Mouse (Mus musculus) forebrain, embryonic 15.5 days (tissue): Measurements from ENCODE around the gene Spsb2. TPM values are rescaled to one million over a fixed set of nuclear protein-coding genes. Genes with fewer than 3 reads are reported as not detected.
"Not testable (repeated sequence)": the region's sequence is repeated elsewhere in the genome, so short reads cannot be mapped to it uniquely, and the experiment has no call there.

Experiments used
- ATAC-seq: fragments of 200-750 bp; cut with Nextera tagmentation; replicated peaks from 2 replicates; pipeline ENCODE4 v1.8.0; 2017; ENCODE audit warnings: mild to moderate bottlenecking, moderate TSS enrichment, moderate library complexity
- H3K27ac ChIP-seq: fragments of 300-500 bp; sonication (generic); replicated peaks from 2 replicates; pipeline ENCODE4 v1.5.1; 2015; ENCODE audit warnings: mild to moderate bottlenecking, inconsistent platforms
- H3K27me3 ChIP-seq: fragments of 300-500 bp; sonication (generic); 2 replicates; pipeline ENCODE4 v1.6.1; 2015; ENCODE audit warnings: inconsistent platforms
- H3K36me3 ChIP-seq: fragments of 300-500 bp; sonication (generic); 2 replicates; pipeline ENCODE4 v1.6.1; 2015; ENCODE audit warnings: mild to moderate bottlenecking, inconsistent platforms
- H3K4me1 ChIP-seq: fragments of 300-500 bp; sonication (generic); 2 replicates; pipeline ENCODE4 v1.6.1; 2015; ENCODE audit warnings: inconsistent platforms
- H3K4me2 ChIP-seq: fragments of 300-500 bp; sonication (generic); replicated peaks from 2 replicates; pipeline ENCODE4 v1.6.1; 2015; ENCODE audit warnings: mild to moderate bottlenecking, inconsistent platforms
- H3K4me3 ChIP-seq: fragments of 300-500 bp; sonication (generic); 2 replicates; pipeline ENCODE4 v1.5.1; 2015; ENCODE audit warnings: mild to moderate bottlenecking, inconsistent platforms
- H3K9ac ChIP-seq: fragments of 300-500 bp; sonication (generic); replicated peaks from 2 replicates; pipeline ENCODE4 v1.6.1; 2015; ENCODE audit warnings: mild to moderate bottlenecking, inconsistent platforms
- H3K9me3 ChIP-seq: fragments of 300-500 bp; sonication (generic); 2 replicates; pipeline ENCODE4 v1.6.1; 2016; ENCODE audit warnings: inconsistent platforms
- WGBS: fragments of 180-500 bp; shearing (Covaris S2); methylation state at CpG from one replicate; pipeline ENCODE4 v1.1.7; 2015; ENCODE audit warnings: mixed read lengths; 5-methylcytosine and 5-hydroxymethylcytosine counted together
- polyA plus RNA-seq: library from polyadenylated mRNA; unstranded; fragments of >200 nt; fragmentation: Nextera tagmentation; extraction: Ambion mirVana; gene quantifications from 2 replicates; pipeline ENCODE4 v1.2.1, GENCODE M21; 2015

Gene Spsb2
- polyA plus RNA-seq, 1 experiment from 2014 or later, result 5.0 TPM

DNA sequence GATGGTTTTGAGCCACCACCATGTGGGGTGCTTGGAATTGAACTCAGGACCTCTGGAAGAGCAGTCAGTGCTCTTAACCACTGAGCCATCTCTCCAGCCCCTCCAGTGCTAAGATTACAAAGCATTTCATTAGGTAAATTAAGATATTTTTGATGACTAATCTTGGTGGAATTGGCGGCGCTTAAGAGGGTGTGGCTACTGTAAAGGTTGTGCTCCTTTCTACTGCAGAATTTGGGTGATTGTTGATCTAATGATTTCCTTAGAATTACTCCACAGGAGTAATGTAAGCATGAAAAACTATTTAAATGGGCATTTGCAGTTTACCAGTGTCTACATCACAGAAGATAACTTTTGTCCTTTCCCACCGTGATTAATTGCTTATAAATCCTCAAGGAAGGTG is 4.1 kb upstream of the Spsb2 start:
- no peak overlapping the region for H3K4me2 ChIP-seq

DNA sequence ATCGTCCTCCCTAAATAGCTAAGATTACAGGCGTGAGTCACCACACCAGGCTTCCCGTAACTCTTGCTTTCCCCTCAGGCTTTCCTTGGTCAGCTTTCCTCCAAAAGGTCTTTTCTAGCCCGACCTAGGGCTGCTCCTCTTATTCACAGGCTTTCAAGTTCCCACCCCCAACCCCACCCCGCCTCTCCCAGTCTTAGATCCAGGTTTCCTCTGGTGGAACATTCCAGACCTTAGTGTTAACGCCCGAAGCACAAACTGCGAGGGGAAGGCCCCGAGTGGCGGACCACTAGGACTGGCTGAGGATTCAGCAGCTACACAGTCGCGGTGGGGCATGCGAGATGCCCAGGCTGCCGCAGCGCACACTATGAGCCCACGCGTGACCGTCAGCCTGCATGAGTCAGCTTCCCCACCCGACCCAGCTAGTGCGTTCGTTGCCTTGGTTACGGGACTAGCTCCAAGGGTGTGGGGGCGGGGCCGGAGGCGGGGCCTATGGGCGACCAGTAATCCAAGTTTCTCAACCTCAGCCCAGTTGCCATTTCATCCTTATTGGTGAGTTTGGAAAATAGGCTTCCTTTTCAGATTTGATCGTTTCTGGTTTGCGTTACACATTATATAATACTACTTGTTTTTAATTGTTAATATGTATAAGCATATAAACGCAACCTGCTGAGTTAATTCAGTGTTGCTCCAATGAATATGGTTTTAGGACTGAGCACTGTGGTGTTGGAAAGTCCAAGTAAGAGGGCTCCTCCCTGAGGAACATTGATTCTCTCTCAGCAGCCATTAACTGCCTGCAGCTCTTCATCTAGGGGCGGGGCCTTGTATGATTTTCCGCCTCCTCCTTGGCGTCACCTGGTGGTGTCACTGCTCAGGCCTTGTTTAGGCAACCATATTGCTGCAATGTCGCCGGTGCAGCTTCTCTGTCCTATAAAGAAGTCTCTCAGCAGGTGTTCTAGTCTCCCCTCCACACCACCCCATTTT is 2.8 kb upstream of the Spsb2 start:
- H3K4me1 ChIP-seq, result peaks cover 37% of the 10 kb centered on the region
- peak overlapping the region; percentile 46 for H3K4me3 ChIP-seq
- 3% methylated on average over 34 of the region's 34 CpGs for WGBS
- H3K4me2 ChIP-seq, result peak overlapping the region; percentile 76
- H3K9me3 ChIP-seq, result no peaks in the 10 kb centered on the region
- H3K27ac ChIP-seq, result peak overlapping the region; percentile 87
- H3K27me3 ChIP-seq, result no peaks in the 10 kb centered on the region
- peak; percentile 84 for ATAC-seq
- no peaks in the 10 kb centered on the region for H3K36me3 ChIP-seq
- peak overlapping the region; percentile 50 for H3K9ac ChIP-seq

More for the DNA sequence above, 4.1 kb upstream of the Spsb2 start:
- H3K27ac ChIP-seq, result no peak overlapping the region
- H3K27me3 ChIP-seq, result no peaks in the 10 kb centered on the region
- no peaks in the 10 kb centered on the region for H3K9me3 ChIP-seq
- H3K4me3 ChIP-seq, result no peak overlapping the region
- no peak overlapping the region for H3K9ac ChIP-seq
- H3K36me3 ChIP-seq, result no peaks in the 10 kb centered on the region
- H3K4me1 ChIP-seq, result peaks cover 28% of the 10 kb centered on the region
- ATAC-seq, result no peak
- 88% methylated on average over 3 of the region's 3 CpGs for WGBS

DNA sequence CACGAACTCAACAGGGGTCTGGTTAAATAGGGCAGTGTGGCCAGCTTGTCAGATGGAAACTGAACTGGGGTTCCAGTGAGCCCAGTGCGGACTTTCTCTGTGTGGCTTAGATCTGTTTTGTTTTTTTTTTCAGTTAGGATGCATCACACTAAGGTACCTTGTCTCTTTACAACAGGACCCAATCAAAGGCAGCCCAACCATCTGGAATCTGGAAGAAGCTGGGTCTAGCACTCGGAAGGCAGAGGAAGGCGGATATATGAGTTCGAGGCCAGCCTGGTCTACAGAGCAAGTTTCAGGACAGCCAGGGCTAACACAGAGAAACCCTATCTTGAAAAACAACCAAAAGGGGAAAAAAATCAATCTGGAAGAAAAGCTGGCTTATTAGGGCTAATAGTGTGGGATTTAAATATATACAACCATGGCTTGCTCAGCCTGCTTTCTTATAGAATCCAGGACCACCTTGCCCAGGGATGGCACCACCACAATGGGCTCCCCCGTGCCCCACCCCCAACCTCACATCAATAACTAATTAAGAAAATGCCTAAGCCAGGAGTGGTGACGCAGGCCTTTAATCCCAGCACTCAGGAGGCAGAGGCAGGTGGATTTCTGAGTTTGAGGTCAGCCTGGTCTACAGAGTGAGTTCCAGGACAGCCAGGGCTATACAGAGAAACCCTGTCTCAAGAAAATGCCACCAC is 1.9 kb upstream of the Spsb2 start:
- peak overlapping the region; percentile 46; the same call in 1 of the 2 replicates for H3K4me3 ChIP-seq
- H3K4me1 ChIP-seq, result peaks cover 39% of the 10 kb centered on the region
- 66% methylated on average over 7 of the region's 7 CpGs for WGBS
- no peak for ATAC-seq
- H3K27ac ChIP-seq, result peak overlapping the region; percentile 87
- no peaks in the 10 kb centered on the region for H3K9me3 ChIP-seq
- no peaks in the 10 kb centered on the region for H3K27me3 ChIP-seq
- peak overlapping the region; percentile 76 for H3K4me2 ChIP-seq
- H3K36me3 ChIP-seq, result no peaks in the 10 kb centered on the region
- H3K9ac ChIP-seq, result no peak overlapping the region

DNA sequence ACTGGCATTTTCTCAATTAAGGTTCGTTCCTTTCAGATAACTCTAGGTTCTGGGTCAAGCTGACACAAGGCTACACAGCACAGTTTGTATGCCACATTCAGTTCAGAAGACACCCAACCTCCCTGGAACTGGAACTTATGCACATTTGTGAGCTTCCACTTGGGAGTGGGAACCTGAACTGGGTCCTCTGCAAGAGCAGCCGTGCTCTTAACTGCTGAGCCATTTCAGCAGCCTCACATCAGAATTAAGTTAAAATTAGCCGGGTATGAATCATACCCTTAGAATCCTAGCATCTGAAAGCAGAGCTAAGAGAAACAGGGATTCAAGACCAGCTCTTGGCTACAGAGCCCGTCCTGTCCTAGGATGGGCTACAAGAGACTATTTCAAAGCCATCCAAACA is 1.1 kb upstream of the Spsb2 start:
- H3K27ac ChIP-seq, result no peak overlapping the region
- no peaks in the 10 kb centered on the region for H3K36me3 ChIP-seq
- no peak overlapping the region for H3K4me3 ChIP-seq
- ATAC-seq, result no peak
- H3K9ac ChIP-seq, result no peak overlapping the region
- no peaks in the 10 kb centered on the region for H3K9me3 ChIP-seq
- WGBS, result 92% methylated on average over 4 of the region's 4 CpGs
- H3K27me3 ChIP-seq, result no peaks in the 10 kb centered on the region
- H3K4me1 ChIP-seq, result peaks cover 47% of the 10 kb centered on the region
- H3K4me2 ChIP-seq, result no peak overlapping the region

DNA sequence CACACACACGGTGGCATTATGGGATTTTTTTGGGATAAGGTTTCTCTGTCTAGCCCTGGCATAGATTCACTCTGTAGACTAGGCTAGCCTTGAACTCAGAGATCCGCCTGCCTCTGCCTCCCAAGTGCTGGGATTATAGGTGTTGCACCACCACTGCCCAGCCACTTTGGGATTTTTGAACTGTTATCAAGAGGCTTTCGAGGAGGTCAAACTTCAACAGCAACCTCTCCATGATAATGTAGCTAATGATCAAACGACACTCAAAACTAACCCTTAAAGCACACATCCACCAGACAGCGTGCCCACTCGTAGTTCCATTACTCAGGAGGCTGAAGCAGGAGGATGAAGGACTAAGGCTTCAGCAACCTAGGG is 489 bp upstream of the Spsb2 start:
- Histone ChIP-seq H3K9me3 (no peaks in the 10 kb centered on the region), H3K9ac (0 out of 2 replicates have a peak overlapping the region, but pooled peaks have one; percentile 49), H3K27ac (peak overlapping the region; percentile 8; the same call in 1 of the 2 replicates), H3K36me3 (no peaks in the 10 kb centered on the region), H3K4me1 (peaks cover 53% of the 10 kb centered on the region), H3K4me2 (peak overlapping the region; percentile 95), H3K27me3 (no peaks in the 10 kb centered on the region), H3K4me3 (peak overlapping the region; percentile 49)
- ATAC-seq, result no peak
- WGBS, result 88% methylated on average over 6 of the region's 6 CpGs

DNA sequence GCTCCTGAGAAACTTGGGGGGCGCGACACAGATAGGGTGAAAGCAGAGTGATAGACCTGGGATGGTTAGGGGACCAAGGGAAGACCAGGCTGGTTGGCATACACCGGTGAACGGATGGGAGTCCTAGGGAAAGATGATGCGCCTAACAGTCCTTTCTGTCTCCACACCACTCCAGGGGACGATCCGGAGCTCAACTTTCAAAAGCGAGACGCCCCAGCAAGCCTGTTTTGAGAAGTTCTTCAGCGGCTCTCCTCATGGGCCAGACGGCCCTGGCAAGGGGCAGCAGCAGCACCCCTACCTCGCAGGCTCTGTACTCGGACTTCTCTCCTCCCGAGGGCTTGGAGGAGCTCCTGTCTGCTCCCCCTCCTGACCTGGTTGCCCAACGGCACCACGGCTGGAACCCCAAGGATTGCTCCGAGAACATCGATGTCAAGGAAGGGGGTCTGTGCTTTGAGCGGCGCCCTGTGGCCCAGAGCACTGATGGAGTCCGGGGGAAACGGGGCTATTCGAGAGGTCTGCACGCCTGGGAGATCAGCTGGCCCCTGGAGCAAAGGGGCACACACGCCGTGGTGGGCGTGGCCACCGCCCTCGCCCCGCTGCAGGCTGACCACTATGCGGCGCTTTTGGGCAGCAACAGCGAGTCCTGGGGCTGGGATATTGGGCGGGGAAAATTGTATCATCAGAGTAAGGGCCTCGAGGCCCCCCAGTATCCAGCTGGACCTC is 752 bp downstream of the Spsb2 start:
- peak overlapping the region; percentile 49 for H3K4me3 ChIP-seq
- H3K4me2 ChIP-seq, result peak overlapping the region; percentile 95
- peak overlapping the region; percentile 49 for H3K9ac ChIP-seq
- H3K4me1 ChIP-seq, result peaks cover 58% of the 10 kb centered on the region
- H3K27ac ChIP-seq, result peak overlapping the region; percentile 71
- ATAC-seq, result 0 out of 2 replicates have a peak, but pooled peaks have one; percentile 0
- H3K9me3 ChIP-seq, result no peaks in the 10 kb centered on the region
- under 1% methylated on average over 35 of the region's 35 CpGs for WGBS
- no peaks in the 10 kb centered on the region for H3K27me3 ChIP-seq
- H3K36me3 ChIP-seq, result no peaks in the 10 kb centered on the region

DNA sequence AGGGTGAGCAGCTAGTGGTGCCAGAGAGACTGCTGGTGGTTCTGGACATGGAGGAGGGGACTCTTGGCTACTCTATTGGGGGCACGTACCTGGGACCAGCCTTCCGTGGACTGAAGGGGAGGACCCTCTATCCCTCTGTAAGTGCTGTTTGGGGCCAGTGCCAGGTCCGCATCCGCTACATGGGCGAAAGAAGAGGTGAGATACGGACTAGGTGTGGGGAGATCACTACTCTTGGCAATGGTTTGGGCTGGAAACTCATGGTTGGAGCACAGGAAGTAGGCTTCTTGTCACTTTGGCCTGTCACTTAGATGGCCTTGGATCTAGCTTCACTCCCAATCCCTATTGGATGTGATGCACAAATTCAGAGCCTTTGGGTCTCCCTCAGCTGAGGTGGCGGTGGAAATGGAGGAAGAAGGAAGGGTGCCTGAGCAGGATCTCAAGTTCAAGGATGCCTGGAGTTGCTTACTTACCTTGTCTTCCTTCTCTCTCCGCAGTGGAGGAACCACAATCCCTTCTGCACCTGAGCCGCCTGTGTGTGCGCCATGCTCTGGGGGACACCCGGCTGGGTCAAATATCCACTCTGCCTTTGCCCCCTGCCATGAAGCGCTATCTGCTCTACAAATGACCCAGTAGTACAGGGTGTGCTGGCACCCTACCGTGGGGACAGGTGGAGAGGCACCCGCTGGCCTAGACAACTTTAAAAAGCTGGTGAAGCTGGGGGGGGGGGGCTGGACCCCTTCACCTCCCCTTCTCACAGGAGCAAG is 1.5 kb downstream of the Spsb2 start:
- H3K4me1 ChIP-seq, result peaks cover 66% of the 10 kb centered on the region
- H3K9ac ChIP-seq, result peak overlapping the region; percentile 49
- 42% methylated on average over 14 of the region's 14 CpGs for WGBS
- ATAC-seq, result no peak
- no peaks in the 10 kb centered on the region for H3K27me3 ChIP-seq
- no peaks in the 10 kb centered on the region for H3K9me3 ChIP-seq
- peak overlapping the region; percentile 95 for H3K4me2 ChIP-seq
- H3K27ac ChIP-seq, result peak overlapping the region; percentile 71
- H3K36me3 ChIP-seq, result no peaks in the 10 kb centered on the region
- peak overlapping the region; percentile 49 for H3K4me3 ChIP-seq

DNA sequence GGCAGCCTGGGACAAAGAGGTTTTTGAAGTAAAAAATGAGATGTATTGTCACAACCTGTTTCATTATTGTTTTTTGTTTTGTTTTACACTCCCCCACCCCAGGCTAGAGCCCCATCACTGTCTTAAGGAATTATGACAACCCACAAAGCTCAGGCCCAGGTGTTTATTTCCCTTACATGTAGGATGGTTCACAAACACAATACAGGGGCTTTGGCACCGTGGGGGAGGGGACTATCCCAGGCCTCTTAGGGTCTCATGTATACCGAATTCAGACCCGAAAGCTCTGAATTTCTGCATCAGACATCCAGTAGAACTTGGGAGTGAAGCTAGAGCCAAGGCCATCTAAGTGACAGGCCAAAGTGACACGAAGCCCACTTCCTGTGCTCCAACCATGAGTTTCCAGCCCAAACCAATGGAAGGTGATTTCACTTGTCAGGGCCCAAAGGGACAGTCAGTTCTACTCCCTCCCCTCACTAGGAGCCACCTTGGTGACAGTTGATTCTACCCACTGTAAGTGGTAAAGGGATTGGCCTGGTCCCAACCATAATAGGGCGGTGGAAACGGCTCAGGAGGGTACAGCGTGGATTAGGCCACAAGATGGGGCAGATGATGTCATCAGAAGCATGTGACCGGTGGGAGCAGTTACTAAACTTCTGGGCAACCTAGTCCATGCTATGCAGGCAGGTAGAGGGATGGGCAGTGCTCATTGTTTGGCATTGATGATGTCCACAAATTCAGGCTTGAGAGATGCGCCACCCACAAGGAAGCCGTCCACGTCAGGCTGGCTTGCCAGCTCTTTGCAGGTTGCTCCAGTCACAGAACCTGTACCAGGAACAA is 2.3 kb downstream of the Spsb2 start:
- H3K4me1 ChIP-seq, result peaks cover 62% of the 10 kb centered on the region
- ATAC-seq, H3K27me3 ChIP-seq, H3K27ac ChIP-seq, H3K9me3 ChIP-seq, H3K4me2 ChIP-seq, H3K36me3 ChIP-seq, H3K4me3 ChIP-seq, H3K9ac ChIP-seq: not testable (repeated sequence)
- 82% methylated on average over 11 of the region's 11 CpGs for WGBS

DNA sequence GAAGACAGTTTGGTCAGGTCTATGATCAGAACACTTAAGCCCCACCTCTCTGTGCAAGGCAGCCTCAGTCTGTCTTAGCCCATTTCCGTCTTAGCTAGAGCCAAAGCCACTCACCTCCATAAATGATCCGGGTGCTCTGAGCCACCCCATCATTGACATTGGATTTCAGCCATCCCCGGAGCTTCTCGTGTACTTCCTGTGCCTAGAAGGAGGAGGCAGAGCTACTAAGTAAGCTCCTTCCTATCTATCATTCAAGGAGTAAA is 2.9 kb downstream of the Spsb2 start:
- Histone ChIP-seq H3K4me1 (peaks cover 56% of the 10 kb centered on the region), H3K9ac (no peak overlapping the region), H3K4me3 (no peak overlapping the region), H3K4me2 (no peak overlapping the region), H3K9me3 (no peaks in the 10 kb centered on the region), H3K27ac (no peak overlapping the region), H3K36me3 (0 out of 2 replicates have a peak, but pooled peaks cover 1% of the 10 kb centered on the region), H3K27me3 (no peaks in the 10 kb centered on the region)
- 90% methylated on average over 4 of the region's 4 CpGs for WGBS
- no peak for ATAC-seq

DNA sequence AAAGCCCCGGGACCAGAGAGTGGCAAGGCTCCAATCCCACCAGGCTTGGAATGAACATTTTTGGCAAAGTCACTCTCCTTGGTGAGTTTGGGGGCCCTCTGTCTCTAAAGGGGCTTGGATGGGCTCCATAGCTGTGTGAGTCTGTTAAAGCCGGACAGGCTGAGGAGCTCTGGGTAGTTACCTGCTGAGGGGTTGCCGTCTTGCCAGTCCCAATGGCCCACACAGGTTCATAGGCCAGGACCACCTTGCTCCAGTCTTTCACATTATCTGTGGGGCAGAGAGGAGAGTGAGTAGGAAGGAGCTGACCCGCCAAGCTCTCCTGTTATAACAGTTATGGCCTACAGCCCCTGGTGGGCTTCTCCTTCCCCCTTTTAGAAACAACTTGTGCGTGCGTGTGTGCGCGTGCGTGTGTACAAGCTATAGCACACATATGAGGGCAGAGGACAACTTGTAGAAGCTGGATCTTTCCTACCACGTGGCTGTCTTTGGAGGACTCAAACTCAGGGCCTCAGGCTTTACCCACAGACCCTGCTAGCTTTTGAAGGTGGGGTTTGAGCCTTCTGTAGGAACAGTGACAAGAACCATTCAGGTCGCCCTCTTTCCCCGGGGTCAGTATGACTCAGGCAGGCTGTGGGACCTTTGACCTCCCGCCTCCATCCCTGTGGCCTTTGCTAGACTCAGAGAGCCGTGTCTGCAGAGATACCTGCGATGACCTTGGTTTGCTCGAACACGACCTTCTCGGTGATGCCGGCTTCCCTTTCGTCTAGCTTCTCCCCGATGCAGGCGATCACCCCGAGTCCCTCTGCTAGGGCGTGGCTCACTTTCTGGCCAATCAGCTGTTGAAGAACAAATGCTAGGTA is 3.5 kb downstream of the Spsb2 start:
- WGBS, result 84% methylated on average over 24 of the region's 24 CpGs
- no peaks in the 10 kb centered on the region for H3K27me3 ChIP-seq
- H3K4me1 ChIP-seq, result peaks cover 53% of the 10 kb centered on the region

More for the DNA sequence above, 3.5 kb downstream of the Spsb2 start:
- H3K4me3 ChIP-seq, result peak overlapping the region; percentile 52
- H3K36me3 ChIP-seq, result peaks cover 7% of the 10 kb centered on the region; the same call in 1 of the 2 replicates
- H3K27ac ChIP-seq, result no peak overlapping the region
- H3K9me3 ChIP-seq, result no peaks in the 10 kb centered on the region
- ATAC-seq, result no peak
- H3K9ac ChIP-seq, result no peak overlapping the region
- H3K4me2 ChIP-seq, result peak overlapping the region; percentile 67
